Mouse (Mus musculus) hindbrain, embryonic 16.5 days (tissue): ENCODE measurements at regions not wholly inside any gene's neighbourhood (a gene's known extent, or its start where the extent isn't known, plus 50 kb on each side); places are given as distances from the start of the nearest gene placed in this dataset.

ENCODE experiments used
- ATAC-seq: fragments of 200-750 bp; cut with Nextera tagmentation; 2 replicates; pipeline ENCODE4 v1.8.0; 2017; ENCODE audit warnings: moderate TSS enrichment, moderate library complexity
- H3K27ac ChIP-seq: fragments of 300-500 bp; sonication (generic); 2 replicates; pipeline ENCODE4 v1.5.1; 2014; ENCODE audit warnings: low read depth, mild to moderate bottlenecking, control low read depth, low read length, moderate library complexity
- H3K27me3 ChIP-seq: fragments of 300-500 bp; sonication (generic); replicated peaks from 2 replicates; pipeline ENCODE4 v1.6.1; 2014; ENCODE audit warnings: low read length; ENCODE audit not compliant: control insufficient read depth, insufficient read depth
- H3K36me3 ChIP-seq: fragments of 300-500 bp; sonication (generic); 2 replicates; pipeline ENCODE4 v1.6.1; 2014; ENCODE audit warnings: mild to moderate bottlenecking, low read length, moderate library complexity, mixed read lengths; ENCODE audit not compliant: control insufficient read depth, insufficient read depth
- H3K4me1 ChIP-seq: fragments of 300-500 bp; sonication (generic); 2 replicates; pipeline ENCODE4 v1.6.1; 2014; ENCODE audit warnings: low read depth, low read length; ENCODE audit not compliant: control insufficient read depth, insufficient read depth
- H3K4me2 ChIP-seq: fragments of 300-500 bp; sonication (generic); 2 replicates; pipeline ENCODE4 v1.6.1; 2014; ENCODE audit warnings: mild to moderate bottlenecking, low read length, control low read depth, moderate library complexity
- H3K4me3 ChIP-seq: fragments of 300-500 bp; sonication (generic); 2 replicates; pipeline ENCODE4 v1.5.1; 2014; ENCODE audit warnings: mild to moderate bottlenecking, low read length, control low read depth, moderate library complexity
- H3K9ac ChIP-seq: fragments of 300-500 bp; sonication (generic); 2 replicates; pipeline ENCODE4 v1.6.1; 2014; ENCODE audit warnings: low read depth, mild to moderate bottlenecking, control low read depth, low read length, moderate library complexity
- H3K9me3 ChIP-seq: fragments of 300-500 bp; sonication (generic); 2 replicates; pipeline ENCODE4 v1.6.1; 2014; ENCODE audit warnings: mild to moderate bottlenecking, low read length, moderate library complexity; ENCODE audit not compliant: control insufficient read depth
- WGBS: fragments of 180-500 bp; shearing (Covaris S2); extraction: QIAGEN DNeasy Blood & Tissue Kit; methylation state at CpG from one replicate; pipeline ENCODE4 v1.1.7; 2014; 5-methylcytosine and 5-hydroxymethylcytosine counted together

DNA sequence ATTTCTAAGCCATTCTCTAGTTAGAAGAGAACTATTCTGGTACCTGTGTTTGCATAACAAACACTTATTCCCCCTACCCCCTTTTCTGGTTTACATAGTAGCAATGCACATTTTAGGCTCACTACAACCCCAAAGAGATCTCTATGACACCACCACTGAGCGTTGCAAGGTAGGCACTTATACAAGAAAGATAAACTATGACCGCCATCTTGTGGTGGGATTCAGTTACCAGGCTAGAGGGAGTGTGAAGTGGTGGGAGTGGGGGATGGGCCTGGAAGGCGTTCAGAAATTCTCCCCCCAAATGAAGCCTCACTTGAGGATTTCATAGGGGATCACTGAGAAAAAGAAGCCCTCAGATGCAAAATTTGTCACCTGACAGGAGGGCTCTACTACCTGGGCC, 64.4 kb upstream of the Fst start:
- ATAC-seq = no peak
- no peak overlapping the region for H3K27ac ChIP-seq
- H3K4me2 ChIP-seq = no peak overlapping the region
- H3K36me3 ChIP-seq = no peaks in the 10 kb centered on the region
- no peaks in the 10 kb centered on the region for H3K27me3 ChIP-seq
- no peak overlapping the region for H3K9ac ChIP-seq
- no peaks in the 10 kb centered on the region for H3K4me1 ChIP-seq
- 20% methylated on average over 3 of the region's 3 CpGs for WGBS
- H3K4me3 ChIP-seq = no peak overlapping the region
- H3K9me3 ChIP-seq = no peaks in the 10 kb centered on the region

DNA sequence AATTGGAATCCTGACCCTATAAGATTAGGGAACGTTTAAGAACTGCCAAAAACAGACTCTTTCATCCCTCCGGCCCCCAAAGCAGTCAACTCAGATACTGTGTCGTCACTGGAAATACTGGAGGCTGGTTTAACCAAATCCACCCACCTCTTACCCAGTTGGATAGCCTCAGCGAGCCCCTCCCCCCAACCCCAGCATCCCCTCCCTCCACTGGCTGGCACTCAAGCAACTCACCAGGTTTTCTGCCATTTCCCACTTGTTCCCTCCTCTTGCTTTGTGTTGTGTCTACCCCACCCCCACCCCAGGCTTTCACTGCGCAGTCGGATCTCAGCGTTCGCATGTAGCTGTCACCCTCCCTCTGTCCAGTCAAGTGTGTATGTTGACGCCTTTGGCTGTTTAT, 68.1 kb upstream of the Fst start:
- H3K36me3 ChIP-seq = no peaks in the 10 kb centered on the region
- no peak overlapping the region for H3K27ac ChIP-seq
- H3K27me3 ChIP-seq = no peaks in the 10 kb centered on the region
- no peaks in the 10 kb centered on the region for H3K4me1 ChIP-seq
- WGBS = 30% methylated on average over 9 of the region's 9 CpGs
- ATAC-seq = no peak
- no peak overlapping the region for H3K4me3 ChIP-seq
- H3K9ac ChIP-seq = no peak overlapping the region
- H3K4me2 ChIP-seq = peak overlapping the region; percentile 15; the same call in 1 of the 2 replicates
- H3K9me3 ChIP-seq = no peaks in the 10 kb centered on the region

- H3K4me3 ChIP-seq = no peak overlapping the region
Measured at GRCm38 (mm10) chr13:114530171-114530774, 71.5 kb upstream of the Fst start.

GRCm38 (mm10) chr13:114531780-114532179, 73.0 kb upstream of the Fst start:
- H3K36me3 ChIP-seq = no peaks in the 10 kb centered on the region
- 36% methylated on average over 5 of the region's 5 CpGs for WGBS
- no peaks in the 10 kb centered on the region for H3K27me3 ChIP-seq
- H3K4me2 ChIP-seq = no peak overlapping the region
- no peak overlapping the region for H3K27ac ChIP-seq
- no peak overlapping the region for H3K4me3 ChIP-seq
- H3K9me3 ChIP-seq = no peaks in the 10 kb centered on the region
- ATAC-seq = no peak
- H3K4me1 ChIP-seq = no peaks in the 10 kb centered on the region
- H3K9ac ChIP-seq = no peak overlapping the region

More at GRCm38 (mm10) chr13:114530171-114530774, 71.5 kb upstream of the Fst start:
- H3K4me1 ChIP-seq = no peaks in the 10 kb centered on the region
- no peak overlapping the region for H3K27ac ChIP-seq
- no peak overlapping the region for H3K9ac ChIP-seq
- H3K9me3 ChIP-seq = no peaks in the 10 kb centered on the region
- no peaks in the 10 kb centered on the region for H3K27me3 ChIP-seq
- WGBS = 75% methylated on average over 11 of the region's 11 CpGs
- ATAC-seq = no peak
- no peaks in the 10 kb centered on the region for H3K36me3 ChIP-seq
- no peak overlapping the region for H3K4me2 ChIP-seq

- Histone ChIP-seq H3K4me1 (no peaks in the 10 kb centered on the region), H3K4me3 (no peak overlapping the region), H3K4me2 (no peak overlapping the region), H3K27ac (no peak overlapping the region), H3K27me3 (no peaks in the 10 kb centered on the region), H3K9ac (no peak overlapping the region), H3K9me3 (no peaks in the 10 kb centered on the region), H3K36me3 (no peaks in the 10 kb centered on the region)
- ATAC-seq = no peak
- WGBS = 47% methylated on average over 8 of the region's 8 CpGs
Measured at GRCm38 (mm10) chr13:114532393-114533097, 73.8 kb upstream of the Fst start.

GRCm38 (mm10) chr13:114534591-114534990, 75.8 kb upstream of the Fst start:
- Histone ChIP-seq H3K27me3 (no peaks in the 10 kb centered on the region), H3K27ac (no peak overlapping the region), H3K4me2 (no peak overlapping the region), H3K9me3 (no peaks in the 10 kb centered on the region), H3K9ac (no peak overlapping the region), H3K36me3 (no peaks in the 10 kb centered on the region), H3K4me3 (no peak overlapping the region), H3K4me1 (no peaks in the 10 kb centered on the region)
- no peak for ATAC-seq
- 37% methylated on average over 3 of the region's 3 CpGs for WGBS

GRCm38 (mm10) chr13:114535721-114536120, 77.0 kb upstream of the Fst start:
- Histone ChIP-seq H3K36me3 (no peaks in the 10 kb centered on the region), H3K9me3 (no peaks in the 10 kb centered on the region), H3K9ac (no peak overlapping the region), H3K4me1 (no peaks in the 10 kb centered on the region), H3K4me3 (no peak overlapping the region), H3K27ac (no peak overlapping the region), H3K27me3 (no peaks in the 10 kb centered on the region), H3K4me2 (no peak overlapping the region)
- ATAC-seq = no peak
- WGBS = 83% methylated on average over 1 of the region's 1 CpGs

DNA sequence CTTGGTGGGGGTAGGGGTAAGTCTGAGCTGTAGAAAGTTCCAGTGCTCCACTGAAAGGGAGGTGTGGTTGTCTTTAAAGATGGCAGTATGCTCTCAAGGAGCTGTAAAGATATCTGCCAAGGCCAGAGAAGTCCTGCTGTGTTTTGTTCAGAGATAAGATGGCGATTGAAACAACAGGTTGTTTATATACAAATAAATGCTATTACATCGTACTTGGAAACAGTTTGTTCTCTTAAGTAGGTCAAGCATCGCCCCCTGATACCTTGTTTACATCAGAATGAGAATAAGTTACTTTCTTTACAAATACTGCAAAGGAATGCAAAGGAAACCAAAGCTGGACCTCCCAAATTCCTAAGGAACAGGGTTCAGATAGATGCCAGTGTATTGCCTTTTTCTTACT, 113.0 kb upstream of the Fst start:
- Histone ChIP-seq H3K4me1 (no peaks in the 10 kb centered on the region), H3K27ac (no peak overlapping the region), H3K36me3 (no peaks in the 10 kb centered on the region), H3K27me3 (no peaks in the 10 kb centered on the region), H3K4me3 (no peak overlapping the region), H3K9ac (no peak overlapping the region), H3K4me2 (no peak overlapping the region), H3K9me3 (peaks cover 5% of the 10 kb centered on the region; the same call in 1 of the 2 replicates)
- WGBS = 76% methylated on average over 3 of the region's 3 CpGs
- no peak for ATAC-seq

- 62% methylated on average over 7 of the region's 7 CpGs for WGBS
Measured at GRCm38 (mm10) chr13:114584566-114584965, 125.8 kb upstream of the Fst start.

More at GRCm38 (mm10) chr13:114584566-114584965, 125.8 kb upstream of the Fst start:
- no peak overlapping the region for H3K4me3 ChIP-seq
- no peak overlapping the region for H3K27ac ChIP-seq
- H3K4me1 ChIP-seq = no peaks in the 10 kb centered on the region
- H3K4me2 ChIP-seq = no peak overlapping the region
- no peak for ATAC-seq
- H3K9ac ChIP-seq = no peak overlapping the region
- H3K36me3 ChIP-seq = no peaks in the 10 kb centered on the region
- H3K9me3 ChIP-seq = no peaks in the 10 kb centered on the region
- H3K27me3 ChIP-seq = no peaks in the 10 kb centered on the region
